Mouse (Mus musculus) induced T-regulatory cell, adult 2 months (primary cell): Measurements from ENCODE around the gene C8g.

Experiments used
- DNase-seq: peaks from one replicate; pipeline ENCODE4 v3.0.0-alpha.2; 2012; ENCODE audit warnings: low read depth

The C8g gene

DNA sequence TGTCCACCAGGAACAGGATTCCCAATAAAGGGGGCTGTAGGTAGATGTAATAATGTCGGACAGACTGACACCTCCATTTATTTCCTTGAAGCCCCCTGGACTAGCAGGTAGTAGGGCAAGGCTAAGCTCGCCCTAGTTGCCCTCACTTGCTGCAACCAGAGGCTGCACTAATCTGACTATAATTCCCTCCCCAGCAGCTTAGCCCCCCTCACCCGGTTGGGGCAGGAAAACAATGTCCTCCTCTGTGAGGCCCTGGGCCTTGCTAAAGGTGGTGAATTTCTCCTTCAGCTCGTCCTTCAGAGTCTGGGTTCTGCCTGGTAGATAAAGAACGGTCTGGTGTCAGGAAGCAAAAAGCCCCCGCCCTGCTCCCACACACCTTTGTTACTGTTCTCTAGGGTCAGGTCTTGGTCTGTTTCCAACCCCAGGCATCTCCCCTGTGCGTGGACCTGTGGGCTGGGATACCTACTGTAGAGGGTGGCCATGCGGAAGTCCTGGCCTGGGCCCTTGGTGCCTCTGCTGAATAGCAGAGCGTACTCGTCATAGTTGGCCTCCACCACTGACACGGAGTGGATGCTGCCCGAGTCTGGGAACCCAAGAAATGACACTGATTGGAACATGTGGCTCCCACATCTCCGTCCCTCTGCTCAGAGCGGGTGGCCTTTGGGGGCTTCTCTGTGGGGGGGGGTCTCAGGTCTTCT lies 33.8 kb downstream of the C8g start:
- DNase-seq = no peak

DNA sequence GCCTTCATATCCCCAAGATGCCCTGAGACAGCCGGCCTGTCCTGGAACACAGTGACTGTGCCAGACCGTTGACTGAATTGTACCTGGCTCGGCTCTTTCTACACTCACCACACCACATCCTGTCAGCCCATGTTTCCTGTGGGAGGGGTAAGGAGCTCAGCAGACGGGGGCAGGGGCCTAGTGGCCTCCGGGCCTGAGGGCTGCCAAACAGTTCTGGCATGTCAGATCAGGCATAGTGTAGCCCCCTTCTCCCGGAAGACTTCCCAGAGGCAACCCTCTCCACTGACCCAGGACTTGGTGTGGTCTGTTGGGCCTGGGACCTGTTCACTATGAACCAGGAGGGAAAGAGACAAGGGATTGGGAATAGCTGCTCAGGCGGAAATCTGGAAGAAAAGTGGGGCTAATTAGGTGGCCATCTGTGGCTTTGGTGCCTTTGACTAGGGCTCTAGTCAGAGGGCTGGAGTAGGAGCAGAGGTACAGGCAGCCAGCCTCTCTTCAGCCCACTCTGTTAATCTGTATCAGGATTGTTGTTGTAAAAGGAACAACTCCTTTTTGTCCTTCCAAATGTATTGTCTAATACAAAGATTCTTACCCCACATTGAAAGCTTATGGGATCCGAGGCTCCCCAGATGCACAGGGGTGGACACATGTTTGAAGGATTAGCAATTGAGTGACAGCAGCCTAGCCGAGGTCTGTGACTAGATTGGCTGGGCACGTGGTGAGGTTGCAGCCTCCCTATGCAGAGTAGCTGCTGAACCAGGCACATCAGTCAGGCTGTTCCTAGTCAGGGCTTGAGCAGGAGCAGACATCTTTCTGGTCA lies 35.5 kb downstream of the C8g start:
- peak; percentile 91 for DNase-seq

DNA sequence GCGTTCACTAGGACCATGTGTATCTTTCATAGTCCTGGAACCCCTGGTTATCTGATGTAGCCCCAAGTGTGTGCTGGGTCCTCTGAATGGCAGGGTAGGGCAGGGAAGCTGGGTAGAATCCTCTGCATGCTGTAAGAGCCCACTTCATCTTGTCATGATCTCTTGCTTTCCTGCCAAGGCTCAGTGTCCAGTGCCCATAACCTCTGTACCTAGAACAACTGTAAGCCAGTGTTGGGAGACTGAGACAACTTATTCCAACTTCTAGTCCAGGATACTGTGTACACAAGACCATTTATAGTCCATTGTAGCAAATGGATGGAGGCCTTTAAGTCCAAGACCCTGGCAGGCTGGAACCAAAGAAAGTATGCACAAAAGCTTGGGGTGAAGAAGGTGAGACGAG lies 36.3 kb downstream of the C8g start:
- no peak for DNase-seq

DNA sequence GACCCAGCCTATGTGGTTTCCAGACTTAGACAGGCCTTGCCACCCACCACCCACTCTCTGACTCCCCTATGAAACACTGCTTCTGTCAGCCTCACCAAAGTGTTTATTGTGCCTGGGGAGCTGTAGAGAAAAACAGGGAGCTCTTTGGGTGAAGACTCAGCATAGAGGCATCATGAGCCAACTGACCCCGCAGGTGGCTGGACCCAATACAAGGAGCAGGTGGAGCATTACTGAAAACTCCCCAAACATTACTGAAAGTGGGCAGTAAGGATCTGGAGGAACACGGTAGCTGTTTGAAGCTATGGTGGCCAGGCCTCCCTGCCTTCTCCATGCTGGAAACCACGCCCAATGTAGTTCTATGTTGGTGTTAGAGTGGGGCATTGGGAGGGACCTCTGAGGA lies 37.9 kb downstream of the C8g start:
- DNase-seq = no peak

DNA sequence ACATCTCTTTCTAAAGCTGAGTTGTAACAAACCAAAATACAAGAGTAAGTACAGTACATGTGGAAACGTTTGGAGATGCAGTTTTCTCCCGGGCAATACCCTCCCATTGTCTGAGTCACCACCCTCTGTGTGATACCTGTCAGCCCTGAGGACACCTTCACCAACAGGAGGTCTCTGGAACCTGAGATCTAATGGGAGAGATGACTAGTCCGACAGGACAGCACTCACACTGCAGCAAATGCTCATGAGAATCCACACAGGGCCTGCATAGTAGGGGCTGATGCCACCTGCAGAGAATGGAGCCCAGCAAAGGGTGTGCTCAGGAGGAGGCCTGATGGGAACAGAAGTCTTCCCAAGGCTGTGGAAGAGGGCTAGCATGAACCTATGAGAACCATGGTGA lies 40.1 kb downstream of the C8g start:
- DNase-seq = no peak

DNA sequence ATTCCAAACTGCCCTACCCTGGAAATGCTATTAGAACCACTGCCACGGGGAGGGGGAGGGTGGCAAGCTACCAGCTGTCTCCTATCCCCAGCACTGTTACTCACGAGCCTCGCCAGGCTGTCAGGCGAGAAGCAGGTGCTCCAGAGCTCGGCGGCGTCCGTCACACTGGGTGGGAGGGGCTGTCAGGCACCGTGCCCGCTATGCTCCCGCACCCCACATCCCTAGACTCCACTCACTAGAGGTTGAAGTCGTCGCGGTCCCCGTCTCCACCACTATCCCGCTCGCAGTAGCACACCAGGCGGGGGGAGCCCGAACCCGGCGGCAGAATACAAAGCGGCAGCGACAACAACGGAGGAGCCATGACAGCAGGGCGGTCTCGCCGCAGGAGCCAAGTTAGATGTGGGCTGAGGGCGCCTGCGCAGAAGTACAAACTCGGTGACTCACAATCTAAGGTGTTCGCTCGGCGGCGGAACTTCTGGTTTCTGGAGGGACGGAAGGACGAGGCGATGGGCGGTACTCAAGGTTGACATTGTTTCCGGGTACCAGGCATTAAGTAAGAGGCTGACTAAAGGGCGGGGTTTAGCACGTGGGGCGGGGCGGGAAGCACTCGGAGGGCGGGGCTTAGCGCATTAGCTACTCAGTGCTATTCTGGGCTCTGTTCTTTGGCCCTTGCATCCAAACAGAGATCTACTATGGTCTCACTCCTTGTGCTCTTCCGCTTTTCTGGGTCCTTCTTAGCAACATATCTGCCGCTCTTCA lies 40.8 kb downstream of the C8g start, which contains the start of gene Paxx:
Gene Paxx (minus strand): TSS at position 544 of the 759 bp plus-strand sequence.
- peak; percentile 100 for DNase-seq

DNA sequence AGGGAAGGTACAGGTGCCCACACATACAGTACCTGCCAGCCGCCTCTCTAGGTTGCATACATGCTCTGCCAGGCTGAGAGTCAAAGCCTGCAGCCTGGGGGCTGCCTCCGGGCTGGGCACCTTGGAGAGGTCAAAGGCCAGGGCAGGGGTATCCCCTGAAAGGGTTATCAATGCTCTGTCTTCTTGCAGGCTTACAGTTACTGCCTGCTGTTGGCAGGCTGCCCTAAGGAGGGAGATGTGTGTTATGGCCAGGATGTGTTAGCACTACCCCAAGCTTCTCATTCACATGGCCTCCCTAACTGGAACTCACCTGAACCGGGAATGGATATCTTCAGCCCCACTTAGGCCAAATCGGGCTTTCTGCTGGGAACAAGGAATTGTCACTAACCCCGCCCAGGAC lies 41.4 kb downstream of the C8g start:
- DNase-seq = no peak

DNA sequence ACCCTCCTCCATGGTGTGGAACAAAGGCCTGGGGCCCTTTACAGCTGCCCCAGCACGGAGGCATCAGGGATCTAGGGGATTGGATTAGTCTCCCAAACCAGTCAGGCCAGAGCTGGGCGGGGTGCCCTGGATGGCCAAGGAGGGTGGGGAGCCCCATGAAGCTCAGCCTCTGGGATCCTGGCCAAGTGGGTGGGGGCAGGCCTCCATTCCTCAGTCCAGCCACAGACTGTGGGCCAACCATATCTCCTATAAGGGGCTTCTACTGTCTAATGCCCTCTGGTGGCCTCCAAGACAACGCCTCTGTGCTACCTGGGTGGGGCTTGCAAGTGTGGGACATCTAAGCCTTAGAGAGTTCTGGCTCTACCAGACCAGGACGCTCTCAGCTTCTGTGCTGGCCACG lies 42.6 kb downstream of the C8g start:
- DNase-seq = no peak

DNA sequence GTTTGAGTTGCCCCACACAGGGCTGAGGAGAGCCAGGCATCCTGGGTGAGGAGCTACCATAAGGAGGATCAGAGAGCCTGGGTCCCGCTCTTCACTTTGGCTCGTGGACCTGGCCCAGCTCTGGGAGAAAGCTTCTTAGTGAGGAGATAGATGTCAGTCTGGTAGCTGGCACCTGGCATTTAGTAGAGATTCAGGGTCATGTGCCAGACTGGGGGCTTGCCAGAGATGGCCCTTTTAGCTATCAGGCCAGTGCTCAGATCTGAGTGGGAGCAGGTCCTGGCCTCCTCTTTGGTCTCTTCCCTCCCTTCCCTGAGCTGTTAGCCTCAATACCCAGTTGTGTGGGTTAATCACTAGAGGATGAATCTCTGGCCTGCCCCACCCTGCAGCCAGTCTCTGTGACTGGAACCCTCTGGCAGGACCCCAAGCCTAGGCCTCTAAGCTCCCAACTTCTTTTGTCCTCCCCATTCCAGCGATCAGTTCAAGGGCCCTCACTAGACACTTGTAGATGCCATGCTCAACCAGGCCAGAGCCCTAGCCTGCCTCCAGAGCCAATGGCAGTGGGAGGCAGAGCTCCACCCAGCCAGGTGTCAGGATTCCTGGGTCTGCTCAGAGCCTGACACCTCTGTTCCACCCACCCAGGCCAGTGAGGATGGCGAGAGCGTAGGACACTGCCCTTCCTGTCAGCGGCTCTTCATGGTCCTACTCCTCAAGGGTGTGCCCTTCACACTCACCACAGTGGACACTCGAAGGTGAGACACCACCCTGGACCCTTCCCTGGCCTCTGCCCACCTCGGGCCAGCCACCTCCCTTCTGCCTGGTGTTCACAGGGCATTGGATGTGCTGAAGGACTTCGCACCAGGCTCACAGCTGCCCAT lies 44.3 kb downstream of the C8g start:
- DNase-seq = no peak

DNA sequence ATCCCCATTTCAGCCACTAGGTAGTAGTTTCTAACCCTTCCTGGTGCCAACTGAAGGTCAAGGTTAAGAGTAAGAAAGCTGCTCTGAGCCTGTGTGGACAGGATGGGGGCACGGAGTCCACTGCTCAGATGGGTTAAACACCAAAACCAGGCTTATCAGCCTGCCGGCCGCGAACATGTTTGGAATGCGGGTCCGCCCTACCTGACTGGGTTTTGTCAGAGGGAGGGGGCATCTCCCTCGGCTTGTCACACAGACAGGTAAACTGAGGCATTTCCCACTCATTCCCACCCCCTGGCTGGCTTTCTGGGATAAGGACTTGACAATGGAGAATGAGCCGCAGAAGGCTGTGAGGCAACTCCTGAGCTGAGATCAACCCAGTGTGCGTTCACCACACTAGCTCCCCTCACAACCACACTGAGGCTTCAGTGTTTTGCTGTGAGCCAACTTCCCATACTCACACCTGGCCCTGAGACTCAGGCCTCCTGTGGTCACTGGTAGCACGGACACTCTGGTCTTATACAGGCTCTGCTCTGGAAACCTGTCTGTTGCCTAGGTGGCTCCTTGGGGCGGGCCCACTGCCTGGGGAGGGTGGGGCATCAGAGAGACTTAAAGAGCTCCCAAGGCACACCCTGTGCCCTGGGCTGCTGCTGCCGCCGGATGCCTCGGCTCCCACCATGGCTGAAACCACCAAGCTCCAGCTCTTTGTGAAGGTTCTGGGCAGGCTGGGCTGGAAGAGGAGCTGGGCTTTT lies 45.1 kb downstream of the C8g start, which contains the start of gene Clic3:
Gene Clic3 (plus strand): TSS at position 634 of the 749 bp plus-strand sequence.
- DNase-seq = no peak

DNA sequence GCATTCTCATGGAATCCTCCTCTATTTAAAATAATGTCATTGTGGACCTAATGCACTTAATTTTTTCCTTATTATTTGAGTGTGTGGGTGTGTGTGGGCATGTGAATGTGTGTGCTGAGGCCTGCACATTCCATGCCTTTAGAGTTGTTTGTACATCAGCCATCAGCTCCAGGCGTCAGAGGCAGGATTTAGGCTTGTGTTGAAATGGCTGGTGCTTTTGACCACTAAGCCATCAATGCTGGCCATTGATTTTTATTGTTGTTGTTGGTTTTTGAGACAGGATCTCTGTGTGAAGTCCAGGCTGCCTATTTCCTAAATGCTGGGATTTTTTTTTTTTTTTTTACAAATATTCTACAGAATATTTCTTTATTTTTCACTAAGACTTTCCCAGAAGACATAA lies 48.6 kb downstream of the C8g start:
- DNase-seq = no peak

DNA sequence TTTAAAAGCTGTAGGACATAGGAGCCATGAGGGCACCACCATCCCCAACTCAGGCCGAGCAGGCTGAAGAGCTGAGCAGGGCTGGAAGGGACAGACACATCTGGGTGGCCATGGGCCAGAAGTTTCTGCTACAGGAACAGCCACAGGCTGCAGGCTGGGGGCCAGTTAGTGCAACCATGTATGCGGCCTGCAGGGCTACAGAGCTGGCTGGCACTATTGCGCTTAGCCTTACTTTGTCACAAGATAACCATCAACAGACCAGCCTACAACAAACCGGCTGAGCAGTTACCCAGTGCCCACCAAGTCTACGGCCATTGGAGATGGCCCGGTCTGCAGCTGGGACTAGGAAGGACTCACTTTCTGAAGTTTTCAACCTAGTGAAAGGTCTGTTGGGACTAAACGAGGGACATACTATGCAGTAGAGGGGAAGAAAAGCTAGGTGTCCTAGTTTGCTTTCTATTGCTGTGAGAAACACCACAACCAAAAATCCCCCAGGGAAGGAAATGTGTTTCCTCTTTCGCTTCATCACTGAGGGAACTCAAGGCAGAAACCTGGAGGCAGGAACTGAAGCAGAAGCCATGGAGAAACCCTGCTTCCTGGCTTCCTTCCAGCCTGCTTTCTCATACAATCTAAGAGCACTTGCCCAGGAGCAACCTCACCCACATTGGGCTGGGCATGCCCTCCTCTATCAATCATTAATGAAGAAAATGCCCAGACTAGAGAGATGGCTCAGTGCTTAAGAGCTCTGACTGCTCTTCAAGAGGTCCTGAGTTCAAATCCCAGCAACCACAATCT lies 50.5 kb downstream of the C8g start:
- no peak for DNase-seq
